Mouse (Mus musculus) C2C12 (cell line): ENCODE results near the gene Lrp3.

Experiments used
- CEBPB ChIP-seq: IDR thresholded peaks from one replicate; pipeline ENCODE4 v1.6.1; 2011; ENCODE audit warnings: low read depth, mild to moderate bottlenecking, control low read depth, moderate library complexity
- CTCF ChIP-seq: IDR thresholded peaks from one replicate; pipeline ENCODE4 v1.5.1; 2011; ENCODE audit not compliant: control insufficient read depth, insufficient read depth, insufficient read length
- MAX ChIP-seq: IDR thresholded peaks from one replicate; pipeline ENCODE4 v1.6.1; 2011; ENCODE audit warnings: mild to moderate bottlenecking, control low read depth
- MYOD1 ChIP-seq: IDR thresholded peaks from one replicate; pipeline ENCODE4 v1.6.1; 2011; ENCODE audit warnings: low read depth; ENCODE audit not compliant: control insufficient read depth, insufficient read length
- MYOG ChIP-seq: IDR thresholded peaks from one replicate; pipeline ENCODE4 v1.6.1; 2011; ENCODE audit not compliant: control insufficient read depth, insufficient read length; ENCODE audit errors: extremely low read depth
- USF1 ChIP-seq: IDR thresholded peaks from one replicate; pipeline ENCODE4 v1.6.1; 2011; ENCODE audit warnings: low read depth, mild to moderate bottlenecking, control low read depth, moderate library complexity

GRCm38 (mm10) chr7:35175533-35175932 is 39.8 kb downstream of the Lrp3 start:
- TF ChIP-seq CTCF (no peak), USF1 (no peak), MAX (no peak), MYOD1 (no peak), CEBPB (no peak), MYOG (no peak)
